Mouse (Mus musculus): ENCODE results near the gene Grm8. TPM values are rescaled to one million over a fixed set of nuclear protein-coding genes. Genes with fewer than 3 reads are reported as not detected.

The Grm8 gene
- total RNA-seq (2012; rRNA removed), result 0.42 and 0.49 TPM in 2 replicates
- under 1 TPM in 1 of 2 experiments, not detected in 1; 0.52 TPM for polyA plus RNA-seq (2012; ENCODE audit: insufficient read depth in 1 of 2, insufficient read length in 2 of 2, low read depth in 1 of 2, low replicate concordance in 2 of 2, missing spikeins in 1 of 2)

GRCm38 (mm10) chr6:28135001-28135401, at the start of gene Grm8:
Gene Grm8 (minus strand): TSS chr6:28135178.
- H3K4me1 ChIP-seq (ENCODE audit: control insufficient read depth in 1 of 2, insufficient read depth in 2 of 2, low read length in 2 of 2), result no peaks in the 10 kb centered on the region
- H3K9me3 ChIP-seq (replicated peaks; ENCODE audit: insufficient read depth, low read length), result no peaks in the 10 kb centered on the region
- TF ChIP-seq NRF1 (IDR thresholded peaks at IDR 0.05; ENCODE audit: insufficient read depth, low read depth, low read length, poor library complexity, severe bottlenecking) (no peak), SIN3A (IDR thresholded peaks at IDR 0.05; ENCODE audit: low read length) (0 out of 2 replicates have a peak, but pooled peaks have one; percentile 12), BHLHE40 (IDR thresholded peaks at IDR 0.05; ENCODE audit: borderline replicate concordance, low read depth, low read length) (no peak), ZMIZ1 (IDR thresholded peaks at IDR 0.05; ENCODE audit: low read depth, low read length) (no peak), MAZ (IDR thresholded peaks at IDR 0.05; ENCODE audit: low read depth, low read length) (0 out of 2 replicates have a peak, but pooled peaks have one; percentile 18), NELFE (IDR thresholded peaks at IDR 0.05; ENCODE audit: low read depth, low read length) (no peak), RAD21 (IDR thresholded peaks at IDR 0.05; ENCODE audit: low read depth, low read length) (no peak), GATA1 (IDR thresholded peaks at IDR 0.05; ENCODE audit: low read depth, low read length) (no peak), RCOR1 (IDR thresholded peaks at IDR 0.05; ENCODE audit: low read depth, low read length) (no peak)
- no peaks in the 10 kb centered on the region for H3K36me3 ChIP-seq (ENCODE audit: control insufficient read depth in 1 of 2, insufficient read depth in 2 of 2, low read length in 2 of 2)
- peak within 1 kb of the TSS; percentile 77 for H3K9ac ChIP-seq (ENCODE audit: control insufficient read depth, low read depth, low read length, poor library complexity, severe bottlenecking)
- DNase-seq (ENCODE audit: low read depth, low spot score), result no peak
- H3K79me2 ChIP-seq (ENCODE audit: control insufficient read depth, insufficient read depth, low read length, poor library complexity), result no peaks in the 10 kb centered on the region
- peak within 1 kb of the TSS; percentile 51 to 68 for H3K4me3 ChIP-seq (ENCODE audit: control insufficient read depth in 1 of 2, insufficient read depth in 1 of 2, low read depth in 2 of 2, low read length in 2 of 2)
- H3K27ac ChIP-seq (ENCODE audit: control insufficient read depth, low read depth, low read length), result no peak within 1 kb of the TSS
- H3K27me3 ChIP-seq (ENCODE audit: control insufficient read depth in 1 of 2, insufficient read depth in 2 of 2, low read length in 2 of 2), result no peaks in the 10 kb centered on the region

- H3K36me3 ChIP-seq (ENCODE audit: control insufficient read depth in 1 of 2, insufficient read depth in 2 of 2, low read length in 2 of 2), result peaks cover 0 to 6% of the 10 kb centered on the region in 2 experiments; a peak in 2 of 4 replicates
- peaks cover 2 to 10% of the 10 kb centered on the region in 2 experiments; a peak in 3 of 4 replicates for H3K4me1 ChIP-seq (ENCODE audit: control insufficient read depth in 1 of 2, insufficient read depth in 2 of 2, low read length in 2 of 2)
- H3K79me2 ChIP-seq (ENCODE audit: control insufficient read depth, insufficient read depth, low read length, poor library complexity), result no peaks in the 10 kb centered on the region; the same call in 1 of the 2 replicates
- H3K9me3 ChIP-seq (replicated peaks; ENCODE audit: insufficient read depth, low read length), result no peaks in the 10 kb centered on the region
- H3K9ac ChIP-seq (ENCODE audit: control insufficient read depth, low read depth, low read length, poor library complexity, severe bottlenecking), result peak overlapping the region; percentile 83
- DNase-seq (ENCODE audit: low read depth, low spot score), result peak; percentile 89
- H3K27ac ChIP-seq (ENCODE audit: control insufficient read depth, low read depth, low read length), result peak overlapping the region; percentile 86
- peak overlapping the region; percentile 52 to 62 for H3K4me3 ChIP-seq (ENCODE audit: control insufficient read depth in 1 of 2, insufficient read depth in 1 of 2, low read depth in 2 of 2, low read length in 2 of 2)
- no peaks in the 10 kb centered on the region for H3K27me3 ChIP-seq (ENCODE audit: control insufficient read depth in 1 of 2, insufficient read depth in 2 of 2, low read length in 2 of 2)
- no peak for TF ChIP-seq TCF12 (IDR thresholded peaks at IDR 0.05; ENCODE audit: low read depth, low read length)
- TF ChIP-seq ZNF384 (IDR thresholded peaks at IDR 0.05; ENCODE audit: low read depth, low read length), result peak; percentile 86
- TF ChIP-seq TBP (IDR thresholded peaks at IDR 0.05; ENCODE audit: low read depth, low read length), result peak; percentile 83; the same call in 1 of the 2 replicates
- TF ChIP-seq SMC3 (IDR thresholded peaks at IDR 0.05; ENCODE audit: low read depth, low read length), result no peak
- no peak for TF ChIP-seq GABPA (IDR thresholded peaks at IDR 0.05; ENCODE audit: low read depth, low read length)
- peak; percentile 82 for TF ChIP-seq MAX (IDR thresholded peaks at IDR 0.05; ENCODE audit: low read length)
- TF ChIP-seq POLR2AphosphoS2 (IDR thresholded peaks at IDR 0.05; ENCODE audit: low read length), result no peak
- TF ChIP-seq MXI1 (IDR thresholded peaks at IDR 0.05; ENCODE audit: low read depth, low read length), result peak; percentile 89
- no peak for TF ChIP-seq MAFK (IDR thresholded peaks at IDR 0.05; ENCODE audit: borderline replicate concordance, low read depth, low read length)
- TF ChIP-seq ETS1 (IDR thresholded peaks at IDR 0.05; ENCODE audit: low read depth, low read length), result no peak; the same call in 1 of the 2 replicates
- no peak for TF ChIP-seq ZMIZ1 (IDR thresholded peaks at IDR 0.05; ENCODE audit: low read depth, low read length)
- no peak for TF ChIP-seq NRF1 (IDR thresholded peaks at IDR 0.05; ENCODE audit: insufficient read depth, low read depth, low read length, poor library complexity, severe bottlenecking)
- TF ChIP-seq MYB (IDR thresholded peaks at IDR 0.05; ENCODE audit: low read depth, low read length), result no peak
- TF ChIP-seq E2F4 (IDR thresholded peaks at IDR 0.05; ENCODE audit: borderline replicate concordance, low read depth, low read length), result peak; percentile 95
- no peak for TF ChIP-seq BHLHE40 (IDR thresholded peaks at IDR 0.05; ENCODE audit: borderline replicate concordance, low read depth, low read length)
- TF ChIP-seq TAL1 (IDR thresholded peaks at IDR 0.05; ENCODE audit: low read length), result no peak
- no peak for TF ChIP-seq KAT2A (conservative IDR thresholded peaks at IDR 0.05; ENCODE audit: low read depth, low read length)
- 0 out of 2 replicates have a peak, but pooled peaks have one; percentile 57 for TF ChIP-seq SIN3A (IDR thresholded peaks at IDR 0.05; ENCODE audit: low read length)
- 0 out of 2 replicates have a peak, but pooled peaks have one; percentile 25 for TF ChIP-seq HCFC1 (IDR thresholded peaks at IDR 0.05; ENCODE audit: low read depth, low read length)
- peak; percentile 61 for TF ChIP-seq NELFE (IDR thresholded peaks at IDR 0.05; ENCODE audit: low read depth, low read length)
- no peak for TF ChIP-seq GATA1 (IDR thresholded peaks at IDR 0.05; ENCODE audit: low read depth, low read length)
- no peak for TF ChIP-seq ZKSCAN1 (IDR thresholded peaks at IDR 0.05; ENCODE audit: low read depth, low read length)
- TF ChIP-seq USF1 (IDR thresholded peaks at IDR 0.05; ENCODE audit: low read depth, low read length), result peak; percentile 67
- TF ChIP-seq UBTF (IDR thresholded peaks at IDR 0.05; ENCODE audit: borderline replicate concordance, insufficient read depth, low read depth, low read length), result no peak
- no peak for TF ChIP-seq JUND (IDR thresholded peaks at IDR 0.05; ENCODE audit: low read depth, low read length)
- peak in 1 of 2 experiments; percentile 71; a peak in 2 of 4 replicates for TF ChIP-seq POLR2A (IDR thresholded peaks at IDR 0.05; ENCODE audit: control insufficient read depth in 1 of 2, insufficient read depth in 1 of 2, low read depth in 1 of 2, low read length in 2 of 2, poor library complexity in 1 of 2)
These were observed 35.0 kb upstream of the Grm8 start for GRCm38 (mm10) chr6:28169851-28170539.

All from MEL (cell line).